Comparison of ENCODE assay signal across 17 mouse cellular contexts in genomic region chr7:80970913-80971312, GRCm38 (mm10). TPM values are rescaled to one million over a fixed set of nuclear protein-coding genes. Genes with fewer than 3 reads are reported as not detected.
DNase-seq lines count a peak whose midpoint lies in the region; ATAC-seq lines count a peak whose summit lies in the region.
"Had no signal": no experiment of that assay in that cellular context is flagged by ENCODE, and none has a peak within 500 bp of the region (broad histone marks: within the 10 kb centered on the region; RNA-seq: fewer than 3 reads in every experiment).

No protein-coding gene starts in this region.

- peaks cover 6% of the 10 kb centered on the region for H3K9me3 ChIP-seq in kidney, embryonic 16.5 days (ENCODE audit: low read length)
- H3K9me3 ChIP-seq: neural tube, embryonic 12.5 days had no signal

- no peak overlapping the region for H3K27ac ChIP-seq in kidney, embryonic 16.5 days (ENCODE audit: low read length)
- H3K27ac ChIP-seq: left cerebral cortex, adult 2 months; limb, embryonic 13.5 days; neural tube, embryonic 12.5 days had no signal

- H3K36me3 ChIP-seq in kidney, embryonic 16.5 days (ENCODE audit: insufficient read depth, low read length): no peaks in the 10 kb centered on the region
- H3K36me3 ChIP-seq: limb, embryonic 13.5 days; neural tube, embryonic 12.5 days had no signal

- H3K9ac ChIP-seq in kidney, embryonic 16.5 days (replicated peaks; ENCODE audit: low read length): no peak overlapping the region
- H3K9ac ChIP-seq: limb, embryonic 13.5 days; neural tube, embryonic 12.5 days had no signal

- H3K27me3 ChIP-seq in kidney, embryonic 16.5 days (ENCODE audit: insufficient read depth, low read length): no peaks in the 10 kb centered on the region
- H3K27me3 ChIP-seq: limb, embryonic 13.5 days; megakaryocyte, embryonic 14.5 days; neural tube, embryonic 12.5 days had no signal

- no peak overlapping the region for H3K4me3 ChIP-seq in kidney, embryonic 16.5 days (ENCODE audit: low read length)
- H3K4me3 ChIP-seq: left cerebral cortex, adult 2 months; limb, embryonic 13.5 days; megakaryocyte, embryonic 14.5 days; neural tube, embryonic 12.5 days had no signal

- no peak overlapping the region for H3K4me2 ChIP-seq in kidney, embryonic 16.5 days (replicated peaks; ENCODE audit: low read depth, low read length)
- H3K4me2 ChIP-seq: limb, embryonic 13.5 days; neural tube, embryonic 12.5 days had no signal

- no peaks in the 10 kb centered on the region for H3K4me1 ChIP-seq in kidney, embryonic 16.5 days (ENCODE audit: insufficient read depth, low read length)
- H3K4me1 ChIP-seq: limb, embryonic 13.5 days; neural tube, embryonic 12.5 days had no signal

- ATAC-seq in kidney, embryonic 16.5 days (ENCODE audit: low FRiP score, low TSS enrichment): no peak
- no peak for ATAC-seq in CD4-positive, CD25-positive, alpha-beta regulatory T cell, adult 4 months
- ATAC-seq: lung, postnatal 0 days; midbrain, embryonic 16.5 days had no signal

- peak; percentile 78 for DNase-seq in kidney, adult 18-20 months
- peak; percentile 64 for DNase-seq in adrenal gland, postnatal 10 days
- DNase-seq in adrenal gland, postnatal 36 days: peak; percentile 63 to 71
- DNase-seq in kidney, postnatal 25 days: peak; percentile 82 to 91
- no peak for DNase-seq in thymus, postnatal 10 days (ENCODE audit: low spot score in 2 of 2)
- DNase-seq: cerebellum, adult 11 months; gastrocnemius, postnatal 14 days; right cerebral cortex, postnatal 4 days; thymus, postnatal 36 days had no signal

- 65% methylated on average over 3 of the region's 3 CpGs for WGBS in kidney, embryonic 16.5 days

RNA-seq across cellular contexts. Expression of gene Zfp592, which starts 22.6 kb away (rescaled TPM):
- 12.0 and 17.9 TPM in 2 replicates for polyA plus RNA-seq in kidney, embryonic 16.5 days (2015; fragmentation: Nextera tagmentation; extraction: Ambion mirVana)
- 10 to 100 TPM; 26.2 to 29.3 TPM for total RNA-seq in adrenal gland, postnatal 10 days (2021)
- 10 to 100 TPM; 21.9 to 34.3 TPM for total RNA-seq in adrenal gland, postnatal 36 days (2021)
- 10 to 100 TPM; 18.8 to 19.9 TPM for polyA plus RNA-seq in CD4-positive, CD25-positive, alpha-beta regulatory T cell, adult 4 months (2017; shearing (Covaris generic))

RNA-seq across cellular contexts. Expression of gene Sec11a, which starts 23.3 kb away (rescaled TPM):
- 226 and 239 TPM in 2 replicates for polyA plus RNA-seq in kidney, embryonic 16.5 days (2015; fragmentation: Nextera tagmentation; extraction: Ambion mirVana)
- total RNA-seq in adrenal gland, postnatal 10 days (2021): 100 to 1,000 TPM; 113 to 124 TPM
- 100 to 1,000 TPM; 100 to 116 TPM for total RNA-seq in adrenal gland, postnatal 36 days (2021)
- 100 to 1,000 TPM; 260 to 342 TPM for polyA plus RNA-seq in CD4-positive, CD25-positive, alpha-beta regulatory T cell, adult 4 months (2017; shearing (Covaris generic))

Comparison
In these comparisons a context has a peak if more than half of its experiments do, and no peak if none do; other contexts are left out.
1. DNase-seq: peak in kidney, adult 18-20 months (single experiment), adrenal gland, postnatal 10 days (single experiment), adrenal gland, postnatal 36 days (2 of 2) and kidney, postnatal 25 days (2 of 2); none in thymus, postnatal 10 days (0 of 2).